Mouse (Mus musculus) embryonic facial prominence, embryonic 13.5 days (tissue): ENCODE measurements around the gene Aes. TPM values are rescaled to one million over a fixed set of nuclear protein-coding genes. Genes with fewer than 3 reads are reported as not detected.
A peak's percentile ranks its signal among the peaks of the same experiment; 100 is the strongest.

Experiments used
- ATAC-seq: fragments of 200-750 bp; cut with Nextera tagmentation; 2 replicates; pipeline ENCODE4 v1.8.0; 2017; ENCODE audit warnings: low read depth; ENCODE audit not compliant: insufficient number of reproducible peaks, insufficient read depth, low FRiP score, low TSS enrichment
- H3K27ac ChIP-seq: fragments of 300-500 bp; sonication (generic); 2 replicates; pipeline ENCODE4 v1.5.1; 2015; ENCODE audit warnings: moderate library complexity, mild to moderate bottlenecking, inconsistent platforms
- H3K27me3 ChIP-seq: fragments of 300-500 bp; sonication (generic); 2 replicates; pipeline ENCODE4 v1.6.1; 2015; ENCODE audit warnings: mild to moderate bottlenecking, inconsistent platforms
- H3K36me3 ChIP-seq: fragments of 300-500 bp; sonication (generic); 2 replicates; pipeline ENCODE4 v1.6.1; 2015; ENCODE audit warnings: mild to moderate bottlenecking, inconsistent platforms
- H3K4me1 ChIP-seq: fragments of 300-500 bp; sonication (generic); 2 replicates; pipeline ENCODE4 v1.6.1; 2015; ENCODE audit warnings: inconsistent platforms
- H3K4me2 ChIP-seq: fragments of 300-500 bp; sonication (generic); 2 replicates; pipeline ENCODE4 v1.6.1; 2015; ENCODE audit warnings: moderate library complexity, mild to moderate bottlenecking, inconsistent platforms
- H3K4me3 ChIP-seq: fragments of 300-500 bp; sonication (generic); 2 replicates; pipeline ENCODE4 v1.5.1; 2015; ENCODE audit warnings: mild to moderate bottlenecking, inconsistent platforms
- H3K9ac ChIP-seq: fragments of 300-500 bp; sonication (generic); 2 replicates; pipeline ENCODE4 v1.6.1; 2015; ENCODE audit warnings: mild to moderate bottlenecking, inconsistent platforms
- H3K9me3 ChIP-seq: fragments of 300-500 bp; sonication (generic); 2 replicates; pipeline ENCODE4 v1.6.1; 2016; ENCODE audit warnings: inconsistent platforms
- WGBS: fragments of 180-500 bp; shearing (Covaris S2); methylation state at CpG from one replicate; pipeline ENCODE4 v1.1.7; 2015; ENCODE audit warnings: mixed read lengths; 5-methylcytosine and 5-hydroxymethylcytosine counted together
- polyA plus RNA-seq: library from polyadenylated mRNA; unstranded; fragments of >200 nt; fragmentation: Nextera tagmentation; extraction: Ambion mirVana; gene quantifications from 2 replicates; pipeline ENCODE4 v1.2.1, GENCODE M21; 2015

Gene Aes
- polyA plus RNA-seq, 1 experiment from 2014 or later: 464 TPM

DNA sequence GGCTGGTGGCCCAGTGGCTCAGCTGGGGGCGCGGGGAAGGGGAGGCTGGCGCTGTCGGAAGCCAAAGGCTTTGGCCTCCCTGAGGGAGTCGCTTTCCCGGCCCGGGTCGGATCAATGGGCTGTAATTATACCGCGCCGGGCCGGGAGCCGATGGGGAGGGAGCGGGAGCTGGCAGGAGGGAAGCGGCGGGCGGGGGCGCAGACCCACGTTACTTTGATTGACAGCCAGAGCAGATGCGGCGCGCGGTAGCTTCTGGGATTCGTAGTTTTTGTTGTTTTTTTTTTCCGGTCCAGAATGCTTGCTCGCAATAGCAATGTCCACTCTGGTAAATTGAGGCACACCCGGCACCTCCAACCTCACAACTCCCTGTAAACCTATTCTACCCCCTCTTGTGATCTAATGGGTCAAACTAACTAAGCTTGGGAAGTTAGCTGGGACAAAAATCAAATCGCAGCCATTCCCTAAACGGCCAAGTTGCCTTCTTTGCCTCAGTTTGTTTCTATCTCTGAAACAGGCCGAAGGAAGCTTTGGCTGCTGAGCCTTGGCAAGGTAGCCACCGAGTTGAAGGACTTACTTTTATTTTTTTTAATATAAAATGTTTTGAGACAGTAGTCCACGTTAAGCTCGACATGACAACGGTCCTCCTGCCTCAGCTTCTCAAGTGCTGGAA, 11.7 kb downstream of the Aes start:
- Histone ChIP-seq H3K9ac (peak overlapping the region; percentile 38; the same call in 1 of the 2 replicates), H3K4me1 (peaks cover 76% of the 10 kb centered on the region), H3K27ac (peak overlapping the region; percentile 95), H3K27me3 (peaks cover 10% of the 10 kb centered on the region), H3K4me2 (peak overlapping the region; percentile 75), H3K9me3 (no peaks in the 10 kb centered on the region), H3K36me3 (peaks cover 17% of the 10 kb centered on the region), H3K4me3 (peak overlapping the region; percentile 44)
- ATAC-seq: peak; percentile 50
- 1% methylated on average over 34 of the region's 34 CpGs for WGBS

GRCm38 (mm10) chr10:81571501-81571876, 12.2 kb downstream of the Aes start:
- Histone ChIP-seq H3K9me3 (no peaks in the 10 kb centered on the region), H3K27ac (peak overlapping the region; percentile 95), H3K4me3 (peak overlapping the region; percentile 44), H3K27me3 (peaks cover 10% of the 10 kb centered on the region), H3K36me3 (peaks cover 11% of the 10 kb centered on the region; the same call in 1 of the 2 replicates), H3K4me1 (peaks cover 78% of the 10 kb centered on the region), H3K4me2 (peak overlapping the region; percentile 75), H3K9ac (peak overlapping the region; percentile 59; the same call in 1 of the 2 replicates)
- WGBS: under 1% methylated on average over 18 of the region's 18 CpGs
- peak; percentile 91 for ATAC-seq

DNA sequence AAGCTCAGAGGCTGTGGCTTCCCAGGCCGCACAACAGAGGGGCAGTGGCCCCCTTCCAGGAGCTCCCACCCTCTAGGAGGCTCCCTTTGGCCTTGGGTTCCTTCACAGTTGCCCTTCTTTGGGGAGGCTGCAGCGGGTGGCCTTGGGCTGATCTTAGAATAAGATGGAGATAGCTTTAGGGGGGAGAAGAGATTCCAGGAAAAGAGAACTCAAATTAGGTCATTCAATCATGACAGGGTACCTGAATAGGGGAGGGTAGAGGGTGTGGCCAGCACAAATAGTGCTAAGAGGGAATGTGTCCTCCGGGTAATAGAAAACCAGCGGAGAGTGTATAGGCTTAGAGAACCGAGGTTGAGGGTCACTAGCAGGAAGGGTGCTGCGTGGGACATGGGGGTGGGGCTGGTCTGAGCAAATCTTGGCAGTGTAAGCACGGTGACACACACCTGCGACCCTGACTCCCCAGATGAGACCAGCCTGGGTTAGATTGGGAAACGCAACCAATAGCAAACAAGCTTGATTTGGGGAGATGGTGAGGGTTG, 12.9 kb downstream of the Aes start:
- peak overlapping the region; percentile 44 for H3K4me3 ChIP-seq
- peak overlapping the region; percentile 59; the same call in 1 of the 2 replicates for H3K9ac ChIP-seq
- no peak for ATAC-seq
- peak overlapping the region; percentile 95 for H3K27ac ChIP-seq
- H3K27me3 ChIP-seq: peaks cover 13% of the 10 kb centered on the region
- H3K4me2 ChIP-seq: peak overlapping the region; percentile 75
- peaks cover 85% of the 10 kb centered on the region for H3K4me1 ChIP-seq
- no peaks in the 10 kb centered on the region for H3K9me3 ChIP-seq
- 6% methylated on average over 9 of the region's 9 CpGs for WGBS
- H3K36me3 ChIP-seq: peaks cover 7% of the 10 kb centered on the region; the same call in 1 of the 2 replicates

GRCm38 (mm10) chr10:81572975-81573374, 13.7 kb downstream of the Aes start:
- peak overlapping the region; percentile 95 for H3K27ac ChIP-seq
- H3K4me1 ChIP-seq: peaks cover 87% of the 10 kb centered on the region
- peak overlapping the region; percentile 75; the same call in 1 of the 2 replicates for H3K4me2 ChIP-seq
- 14% methylated on average over 9 of the region's 9 CpGs for WGBS
- H3K4me3 ChIP-seq: no peak overlapping the region
- H3K27me3 ChIP-seq: peaks cover 14% of the 10 kb centered on the region
- peaks cover 11% of the 10 kb centered on the region for H3K36me3 ChIP-seq
- no peaks in the 10 kb centered on the region for H3K9me3 ChIP-seq
- 0 out of 2 replicates have a peak overlapping the region, but pooled peaks have one; percentile 27 for H3K9ac ChIP-seq
- ATAC-seq: no peak

- ATAC-seq: no peak
- Histone ChIP-seq H3K36me3 (peaks cover 17% of the 10 kb centered on the region), H3K4me2 (peak within 1 kb of the TSS; percentile 86), H3K9ac (peak within 1 kb of the TSS; percentile 88), H3K9me3 (no peaks in the 10 kb centered on the region), H3K4me1 (peaks cover 81% of the 10 kb centered on the region), H3K27ac (peak within 1 kb of the TSS; percentile 95), H3K4me3 (peak within 1 kb of the TSS; percentile 77), H3K27me3 (peaks cover 14% of the 10 kb centered on the region)
- WGBS: 19% methylated on average over 10 of the region's 10 CpGs
Observed at GRCm38 (mm10) chr10:81574081-81575056, 15.1 kb downstream of the Aes start, which contains the start of gene Tle2. TSS of gene Tle2 (plus strand) at chr10:81574561.

DNA sequence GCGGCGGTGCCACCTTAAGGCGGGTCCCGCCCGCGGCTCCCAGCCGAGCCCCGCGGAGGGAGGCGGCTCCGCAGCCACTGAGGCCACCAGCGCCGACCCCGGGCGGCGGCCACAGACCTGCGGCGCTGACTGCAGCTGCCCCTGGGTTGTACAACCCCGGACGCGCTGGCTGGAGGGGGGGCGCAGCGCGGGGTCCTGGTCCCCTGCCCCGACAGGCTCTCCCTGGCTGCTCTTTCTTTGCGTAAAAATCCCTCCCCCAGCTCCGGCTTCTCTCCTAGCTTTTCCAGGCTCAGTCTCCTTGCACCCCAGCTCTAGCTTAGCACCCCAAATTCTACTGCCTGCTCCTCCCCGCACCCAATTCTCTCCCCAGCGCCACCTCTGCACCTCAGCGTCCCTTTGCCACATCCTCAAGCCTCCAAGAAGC, 15.9 kb downstream of the Aes start:
- Histone ChIP-seq H3K27ac (peak overlapping the region; percentile 81), H3K27me3 (peaks cover 14% of the 10 kb centered on the region), H3K4me3 (peak overlapping the region; percentile 77), H3K36me3 (peaks cover 19% of the 10 kb centered on the region), H3K4me1 (peaks cover 76% of the 10 kb centered on the region), H3K4me2 (peak overlapping the region; percentile 86), H3K9ac (peak overlapping the region; percentile 88), H3K9me3 (no peaks in the 10 kb centered on the region)
- WGBS: under 1% methylated on average over 30 of the region's 30 CpGs
- no peak for ATAC-seq

GRCm38 (mm10) chr10:81575695-81576094, 16.4 kb downstream of the Aes start:
- Histone ChIP-seq H3K4me1 (peaks cover 76% of the 10 kb centered on the region), H3K4me2 (peak overlapping the region; percentile 86), H3K36me3 (peaks cover 24% of the 10 kb centered on the region), H3K4me3 (peak overlapping the region; percentile 77), H3K27ac (peak overlapping the region; percentile 81), H3K27me3 (peaks cover 14% of the 10 kb centered on the region), H3K9ac (peak overlapping the region; percentile 88), H3K9me3 (no peaks in the 10 kb centered on the region)
- ATAC-seq: no peak
- 1% methylated on average over 6 of the region's 6 CpGs for WGBS

DNA sequence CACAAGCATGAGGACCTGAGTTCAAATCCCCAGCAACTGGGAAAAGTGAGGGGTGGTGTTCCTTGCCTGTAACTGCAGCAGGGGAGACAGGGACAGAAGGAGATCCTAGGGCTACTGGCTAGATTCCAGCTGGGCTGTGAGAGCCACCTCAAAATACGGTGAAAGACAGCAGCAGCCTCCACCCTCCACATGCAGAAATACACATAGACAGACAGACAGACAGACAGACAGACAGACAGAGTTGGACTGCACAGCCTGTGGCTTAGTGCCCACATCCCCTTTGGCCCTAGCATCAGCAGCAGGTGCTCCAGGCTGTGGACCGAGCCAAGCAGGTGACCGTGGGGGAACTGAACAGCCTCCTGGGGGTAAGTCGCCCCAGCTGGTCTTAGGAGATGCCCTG, 20.7 kb downstream of the Aes start:
- WGBS: 76% methylated on average over 4 of the region's 4 CpGs
- H3K36me3 ChIP-seq: peaks cover 56% of the 10 kb centered on the region
- peaks cover 5% of the 10 kb centered on the region for H3K27me3 ChIP-seq

DNA sequence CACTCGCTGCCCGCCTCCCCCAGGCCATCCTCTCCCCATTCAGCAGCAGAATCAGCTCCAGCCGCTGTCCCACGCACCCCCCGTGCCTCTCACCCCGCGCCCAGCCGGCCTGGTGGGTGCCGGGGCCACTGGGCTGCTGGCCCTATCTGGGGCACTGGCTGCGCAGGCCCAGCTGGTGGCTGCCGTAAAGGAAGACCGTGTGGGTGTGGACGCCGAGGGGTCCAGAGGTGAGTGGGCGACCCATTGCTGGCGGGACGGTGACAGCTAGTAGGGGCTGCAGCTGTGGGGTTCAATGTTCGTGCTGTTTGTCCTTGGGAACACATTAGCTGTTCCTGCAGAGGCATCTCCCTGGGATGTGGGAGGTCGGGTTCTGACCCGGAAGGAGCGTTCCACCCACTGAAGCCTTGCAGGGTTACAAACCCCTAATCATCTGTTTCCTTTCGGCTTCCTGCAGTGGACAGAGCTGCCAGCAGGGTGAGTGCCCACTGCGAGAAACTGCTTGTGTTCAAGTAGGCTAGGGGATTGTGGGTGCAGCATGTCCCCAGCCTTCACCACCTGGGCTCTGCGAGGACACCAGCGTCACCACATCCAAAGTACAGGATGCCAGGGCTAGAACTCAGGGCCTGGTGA, 21.3 kb downstream of the Aes start:
- no peak overlapping the region for H3K4me3 ChIP-seq
- peaks cover 60% of the 10 kb centered on the region for H3K4me1 ChIP-seq
- ATAC-seq: no peak
- peaks cover 62% of the 10 kb centered on the region for H3K36me3 ChIP-seq
- H3K27ac ChIP-seq: no peak overlapping the region
- H3K4me2 ChIP-seq: peak overlapping the region; percentile 27
- H3K9me3 ChIP-seq: no peaks in the 10 kb centered on the region
- peak overlapping the region; percentile 54 for H3K9ac ChIP-seq
- 60% methylated on average over 25 of the region's 25 CpGs for WGBS
- H3K27me3 ChIP-seq: peaks cover 5% of the 10 kb centered on the region

More for the DNA sequence above, 20.7 kb downstream of the Aes start:
- Histone ChIP-seq H3K4me2 (peak overlapping the region; percentile 27), H3K4me1 (peaks cover 65% of the 10 kb centered on the region), H3K27ac (no peak overlapping the region), H3K9me3 (no peaks in the 10 kb centered on the region), H3K4me3 (no peak overlapping the region), H3K9ac (peak overlapping the region; percentile 54)
- no peak for ATAC-seq

- H3K27me3 ChIP-seq: no peaks in the 10 kb centered on the region; the same call in none of the 2 replicates
- H3K9ac ChIP-seq: no peak overlapping the region
- no peak overlapping the region for H3K4me3 ChIP-seq
- no peak for ATAC-seq
- peaks cover 33% of the 10 kb centered on the region for H3K4me1 ChIP-seq
- peaks cover 75% of the 10 kb centered on the region for H3K36me3 ChIP-seq
- 65% methylated on average over 6 of the region's 6 CpGs for whole genome bisulfite sequencing
- H3K4me2 ChIP-seq: no peak overlapping the region
- no peaks in the 10 kb centered on the region for H3K9me3 ChIP-seq
- no peak overlapping the region for H3K27ac ChIP-seq
Observed at GRCm38 (mm10) chr10:81583347-81583746, 24.1 kb downstream of the Aes start.

DNA sequence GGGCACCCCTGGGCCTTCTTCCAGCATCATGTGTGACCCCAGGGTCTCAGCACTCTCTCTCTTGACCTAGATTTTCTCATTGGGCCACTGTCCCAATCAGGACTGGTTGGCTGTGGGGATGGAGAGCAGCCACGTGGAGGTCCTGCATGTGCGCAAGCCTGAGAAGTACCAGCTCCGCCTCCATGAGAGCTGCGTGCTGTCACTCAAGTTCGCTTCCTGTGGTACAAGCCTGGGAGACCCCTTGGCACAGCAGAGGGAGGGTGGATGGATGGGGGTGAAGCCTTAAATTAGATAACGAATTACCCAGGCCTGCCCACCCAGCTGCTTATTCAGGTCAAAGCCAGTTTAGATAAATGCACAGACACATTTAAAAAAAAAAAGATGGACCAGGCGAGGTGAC, 29.5 kb downstream of the Aes start:
- Histone ChIP-seq H3K36me3 (peaks cover 73% of the 10 kb centered on the region), H3K4me1 (peaks cover 1% of the 10 kb centered on the region; the same call in 1 of the 2 replicates), H3K9me3 (no peaks in the 10 kb centered on the region), H3K27ac (no peak overlapping the region), H3K9ac (no peak overlapping the region), H3K27me3 (peaks cover 10% of the 10 kb centered on the region), H3K4me2 (no peak overlapping the region), H3K4me3 (no peak overlapping the region)
- no peak for ATAC-seq
- WGBS: 66% methylated on average over 7 of the region's 7 CpGs
